Mouse (Mus musculus): Measurements from ENCODE around the gene D330045A20Rik. TPM values are rescaled to one million over a fixed set of nuclear protein-coding genes. Genes with fewer than 3 reads are reported as not detected.
"Not testable (repeated sequence)": the region's sequence is repeated elsewhere in the genome, so short reads cannot be mapped to it uniquely, and the experiment has no call there.

Gene D330045A20Rik
- total RNA-seq, 2 experiments from 2014 or later, result 0.19 to 0.39 TPM

DNA sequence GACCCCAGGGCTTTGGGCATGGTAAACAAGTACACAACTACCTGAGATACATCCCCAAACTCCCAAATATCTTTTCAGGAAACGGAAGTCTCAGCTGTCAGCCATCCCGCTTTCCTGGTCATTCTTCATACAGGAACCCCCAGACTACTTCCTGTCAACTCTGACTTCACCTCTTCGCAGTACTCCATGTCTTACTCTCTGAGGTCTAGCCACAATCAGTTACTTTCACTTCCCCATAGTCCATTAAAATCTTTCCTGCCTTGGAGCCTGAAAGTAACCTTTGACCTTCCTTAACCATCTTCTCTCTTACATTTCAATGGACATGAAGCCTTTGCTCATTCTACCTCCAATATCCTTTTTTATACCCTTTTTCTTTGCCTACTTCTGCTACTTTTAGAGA, 89.9 kb downstream of the D330045A20Rik start:
- no peak for DNase-seq (ENCODE audit: extremely low spot score in 1 of 2, low spot score in 1 of 2)

DNA sequence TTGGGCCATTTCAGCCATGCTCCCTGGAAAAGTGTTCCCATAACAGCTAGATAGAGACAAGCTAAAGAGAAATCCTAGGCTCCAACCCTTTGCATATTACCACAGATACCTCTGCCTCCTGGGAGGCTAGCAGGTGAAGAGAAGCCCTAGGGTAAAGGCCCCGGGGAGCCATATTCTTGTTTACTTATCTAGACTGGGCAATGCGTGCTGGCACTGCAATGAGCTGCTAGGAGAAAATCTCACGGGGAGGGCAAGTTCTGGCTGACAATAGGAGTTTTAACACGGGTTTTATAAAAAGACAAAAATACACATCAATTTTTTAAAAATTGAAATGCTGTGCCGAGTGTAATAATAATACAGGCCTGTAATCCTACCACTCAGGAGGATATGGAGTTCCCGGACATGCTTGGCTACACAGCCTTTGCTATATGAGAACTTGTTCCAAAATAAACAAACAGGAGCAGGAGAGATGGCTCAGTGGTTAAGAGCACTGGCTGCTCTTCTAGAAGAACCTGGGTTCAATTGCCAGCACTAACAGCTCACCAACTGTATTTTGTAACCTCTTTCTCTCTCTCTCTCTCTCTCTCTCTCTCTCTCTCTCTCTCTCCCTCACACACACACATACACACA, 98.6 kb downstream of the D330045A20Rik start:
- no peak for DNase-seq (ENCODE audit: extremely low spot score in 1 of 2, low spot score in 1 of 2)

DNA sequence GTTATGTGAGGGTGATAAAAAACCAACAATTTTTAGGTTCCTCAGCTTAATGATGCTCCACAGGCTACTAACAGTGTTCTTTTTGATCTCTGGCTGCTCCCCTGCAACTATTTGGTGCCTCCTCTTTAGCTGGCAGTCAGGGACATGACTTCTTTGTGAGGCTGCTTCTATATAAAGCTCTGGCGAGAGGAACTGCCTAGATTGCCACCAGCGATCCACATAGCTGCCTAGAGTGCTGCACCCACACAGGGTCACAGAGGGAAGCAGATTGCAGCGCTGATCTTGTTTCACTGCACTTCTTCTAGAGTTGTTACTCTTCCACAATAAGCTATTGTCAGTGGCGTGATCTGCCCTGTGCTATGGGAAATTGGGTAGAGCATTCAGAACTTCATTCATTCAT, 103.4 kb downstream of the D330045A20Rik start:
- DNase-seq (ENCODE audit: extremely low spot score in 1 of 2, low spot score in 1 of 2), result no peak

DNA sequence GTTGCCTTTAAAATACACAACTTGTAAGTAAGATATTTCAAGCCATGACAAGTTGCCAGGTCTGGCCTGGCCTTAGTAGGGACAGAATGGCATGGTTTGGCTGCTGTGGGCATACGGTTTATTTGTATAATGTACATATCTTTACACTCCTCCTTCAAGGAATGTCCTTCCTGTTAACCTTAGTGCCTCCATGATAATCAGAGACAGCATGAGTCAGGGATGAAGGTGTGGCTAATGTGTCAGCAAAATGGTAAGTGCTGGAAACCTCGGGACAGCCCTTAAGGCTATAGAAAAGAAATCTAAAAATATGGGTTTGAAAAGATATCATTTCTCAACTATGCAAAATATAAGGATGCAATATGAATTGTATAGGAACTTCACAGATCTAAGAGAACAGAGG, 106.5 kb downstream of the D330045A20Rik start:
- DNase-seq (ENCODE audit: extremely low spot score in 1 of 2, low spot score in 1 of 2), result not testable (repeated sequence)

DNA sequence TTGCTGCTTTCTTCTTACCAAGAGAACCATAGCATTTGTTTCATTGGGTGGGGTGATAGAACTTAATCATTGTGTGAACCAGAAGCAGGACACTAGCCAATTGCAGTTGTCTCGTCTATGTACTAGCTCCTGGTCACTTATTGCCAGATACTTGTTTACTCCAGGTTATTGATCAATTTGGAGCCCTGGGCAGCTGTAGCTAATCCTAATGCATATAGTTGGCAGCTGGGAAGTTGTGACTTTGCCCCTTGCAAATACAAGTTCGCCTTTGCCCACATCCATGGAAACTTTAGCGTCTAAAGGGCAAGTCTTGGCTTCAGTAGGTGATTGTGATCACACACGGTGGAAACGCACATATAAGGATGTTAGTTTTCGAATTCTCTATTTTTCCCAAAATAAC, 116.2 kb downstream of the D330045A20Rik start:
- DNase-seq (ENCODE audit: extremely low spot score in 1 of 2, low spot score in 1 of 2), result no peak

Other genes starting within 250 kb of the D330045A20Rik start
- gene Trap1a, start 146.7 kb upstream of the D330045A20Rik start, total RNA-seq (2021), result not detected
- 10 to 100 TPM; 26.7 to 32.3 TPM for gene Rnf128, start 82.9 kb downstream of the D330045A20Rik start, total RNA-seq (2021)
- 10 to 100 TPM in 1 of 2 experiments, 1 to 10 TPM in 1; 9.5 to 11.2 TPM for gene Tbc1d8b, start 204.6 kb downstream of the D330045A20Rik start, total RNA-seq (2021)
- gene Gm15013, start 234.1 kb downstream of the D330045A20Rik start, total RNA-seq (2021), result not detected

All from layer of hippocampus, postnatal 25 days (tissue).